In the genomic region with DNA sequence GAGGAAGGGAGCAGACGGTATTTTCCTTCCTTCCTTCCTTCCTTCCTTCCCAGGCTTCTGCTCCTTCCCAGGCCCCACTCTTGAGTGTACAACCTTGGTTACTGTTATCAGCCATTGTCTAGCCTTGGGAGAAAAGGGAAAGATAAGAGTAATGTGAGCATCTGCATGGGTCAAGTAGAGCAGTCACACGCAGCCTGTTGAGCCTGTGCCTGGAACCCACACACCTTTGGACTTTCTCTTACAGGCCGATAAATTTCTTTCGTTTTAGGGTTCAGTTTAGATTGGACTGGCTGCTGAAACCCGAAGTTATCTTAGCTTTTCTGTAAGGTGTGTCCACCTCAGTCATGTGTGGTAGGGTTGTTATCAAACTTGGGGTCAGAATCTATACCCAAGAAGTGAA, we compare ENCODE assay signal across 26 mouse cellular contexts. TPM values are rescaled to one million over a fixed set of nuclear protein-coding genes. Genes with fewer than 3 reads are reported as not detected.
DNase-seq lines count a peak whose midpoint lies in the region; ATAC-seq and TF ChIP-seq lines count a peak whose summit lies in the region.
"Had no signal": no experiment of that assay in that cellular context is flagged by ENCODE, and none has a peak within 500 bp of the region (broad histone marks: within the 10 kb centered on the region; RNA-seq: fewer than 3 reads in every experiment).

No protein-coding gene starts in this region.

- H3K4me3 ChIP-seq in liver, adult 2 months (ENCODE audit: insufficient read depth, low read depth, low read length), result no peak overlapping the region
- no peak overlapping the region for H3K4me3 ChIP-seq in liver, embryonic 12.5 days
- H3K4me3 ChIP-seq in brown adipose tissue, adult 24 weeks (ENCODE audit: insufficient read depth, low read depth, low read length), result no peak overlapping the region
- H3K4me3 ChIP-seq in intestine, embryonic 15.5 days (replicated peaks), result no peak overlapping the region
- H3K4me3 ChIP-seq: embryonic facial prominence, embryonic 12.5 days; embryonic facial prominence, embryonic 15.5 days; forebrain, embryonic 12.5 days; forebrain, embryonic 15.5 days; hindbrain, embryonic 10.5 days; hindbrain, embryonic 13.5 days had no signal

- H3K4me2 ChIP-seq in liver, embryonic 12.5 days, result no peak overlapping the region
- H3K4me2 ChIP-seq in intestine, embryonic 15.5 days (replicated peaks), result no peak overlapping the region
- H3K4me2 ChIP-seq: embryonic facial prominence, embryonic 12.5 days; embryonic facial prominence, embryonic 15.5 days; forebrain, embryonic 12.5 days; forebrain, embryonic 15.5 days; heart, embryonic 11.5 days; hindbrain, embryonic 13.5 days had no signal

- H3K9me3 ChIP-seq in liver, embryonic 12.5 days (replicated peaks), result no peaks in the 10 kb centered on the region
- H3K9me3 ChIP-seq in intestine, embryonic 15.5 days, result no peaks in the 10 kb centered on the region
- H3K9me3 ChIP-seq: embryonic facial prominence, embryonic 12.5 days; embryonic facial prominence, embryonic 15.5 days; forebrain, embryonic 12.5 days; forebrain, embryonic 15.5 days; G1E; hindbrain, embryonic 10.5 days; hindbrain, embryonic 13.5 days had no signal

- DNase-seq in liver, adult 2 months (ENCODE audit: extremely low read depth, low read depth, low spot score), result peak; percentile 73
- DNase-seq in adrenal gland, postnatal 10 days, result no peak
- DNase-seq in kidney, postnatal 25 days, result no peak
- no peak for DNase-seq in urinary bladder, postnatal 14 days (ENCODE audit: low spot score)
- DNase-seq: adrenal gland, adult 2 months; adrenal gland, postnatal 25 days; B cell, adult 2 months; cerebellum, adult 18-20 months; cerebellum, adult 9-10 months; cerebellum, postnatal 14 days; gastrocnemius, postnatal 25 days; heart, postnatal 36 days had no signal

- H3K9ac ChIP-seq in liver, adult 2 months (ENCODE audit: low read depth, low read length), result no peak overlapping the region
- no peak overlapping the region for H3K9ac ChIP-seq in liver, embryonic 12.5 days
- H3K9ac ChIP-seq in intestine, embryonic 15.5 days, result no peak overlapping the region
- H3K9ac ChIP-seq: embryonic facial prominence, embryonic 12.5 days; embryonic facial prominence, embryonic 15.5 days; forebrain, embryonic 12.5 days; forebrain, embryonic 15.5 days; hindbrain, embryonic 13.5 days had no signal

- WGBS in liver, adult 2 months, result 35% methylated on average over 5 of the region's 5 CpGs
- WGBS in liver, embryonic 12.5 days (ENCODE audit: insufficient replicate concordance), result 69% methylated on average over 5 of the region's 5 CpGs
- WGBS in intestine, embryonic 15.5 days, result 73% methylated on average over 5 of the region's 5 CpGs

- peaks cover 26% of the 10 kb centered on the region for H3K4me1 ChIP-seq in liver, adult 2 months (ENCODE audit: control insufficient read depth, insufficient read depth, low read length)
- H3K4me1 ChIP-seq in liver, embryonic 12.5 days, result 0 out of 2 replicates have a peak, but pooled peaks cover 5% of the 10 kb centered on the region
- peaks cover 9% of the 10 kb centered on the region; the same call in 1 of the 2 replicates for H3K4me1 ChIP-seq in brown adipose tissue, adult 24 weeks (ENCODE audit: control insufficient read depth, insufficient read depth, insufficient read length, low read length)
- no peaks in the 10 kb centered on the region for H3K4me1 ChIP-seq in intestine, embryonic 15.5 days (replicated peaks)
- H3K4me1 ChIP-seq: embryonic facial prominence, embryonic 12.5 days; embryonic facial prominence, embryonic 15.5 days; forebrain, embryonic 12.5 days; forebrain, embryonic 15.5 days; hindbrain, embryonic 10.5 days had no signal

- H3K27me3 ChIP-seq in liver, adult 2 months (ENCODE audit: control insufficient read depth, insufficient read depth, low read length), result no peaks in the 10 kb centered on the region
- peaks cover 20% of the 10 kb centered on the region for H3K27me3 ChIP-seq in liver, embryonic 12.5 days (replicated peaks)
- no peaks in the 10 kb centered on the region for H3K27me3 ChIP-seq in intestine, embryonic 15.5 days (replicated peaks)
- H3K27me3 ChIP-seq: CH12.LX; forebrain, embryonic 12.5 days; forebrain, embryonic 15.5 days; hindbrain, embryonic 13.5 days had no signal

- H3K79me2 ChIP-seq in liver, adult 2 months (ENCODE audit: control insufficient read depth, insufficient read depth, low read length), result peaks cover 3% of the 10 kb centered on the region; the same call in 1 of the 2 replicates

- TF ChIP-seq POLR2A in liver, adult 2 months (IDR thresholded peaks at IDR 0.05; ENCODE audit: extremely low read depth, insufficient read depth, low read length), result no peak

- no peak for ATAC-seq in liver, embryonic 12.5 days
- peak; percentile 88 for ATAC-seq in intestine, embryonic 15.5 days
- ATAC-seq: forebrain, embryonic 15.5 days; hindbrain, postnatal 0 days; inflammation-experienced regulatory T-cells, adult 6 months had no signal

- H3K27ac ChIP-seq in liver, adult 2 months (replicated peaks; ENCODE audit: insufficient read depth, low read depth, low read length), result peak overlapping the region; percentile 8
- no peak overlapping the region for H3K27ac ChIP-seq in liver, embryonic 12.5 days
- H3K27ac ChIP-seq in brown adipose tissue, adult 24 weeks (replicated peaks; ENCODE audit: low read depth, low read length), result 0 out of 2 replicates have a peak overlapping the region, but pooled peaks have one; percentile 20
- no peak overlapping the region for H3K27ac ChIP-seq in intestine, embryonic 15.5 days
- H3K27ac ChIP-seq: embryonic facial prominence, embryonic 12.5 days; embryonic facial prominence, embryonic 15.5 days; forebrain, embryonic 12.5 days; forebrain, embryonic 15.5 days; hindbrain, embryonic 10.5 days; hindbrain, embryonic 13.5 days; hindbrain, postnatal 0 days had no signal

- H3K36me3 ChIP-seq in liver, adult 2 months (ENCODE audit: control insufficient read depth, insufficient read depth, low read length), result peaks cover 5% of the 10 kb centered on the region; the same call in 1 of the 2 replicates
- no peaks in the 10 kb centered on the region for H3K36me3 ChIP-seq in liver, embryonic 12.5 days
- no peaks in the 10 kb centered on the region for H3K36me3 ChIP-seq in intestine, embryonic 15.5 days
- H3K36me3 ChIP-seq: embryonic facial prominence, embryonic 12.5 days; embryonic facial prominence, embryonic 15.5 days; forebrain, embryonic 12.5 days; forebrain, embryonic 15.5 days; G1E; hindbrain, embryonic 10.5 days; hindbrain, embryonic 13.5 days had no signal

- TF ChIP-seq CTCF in liver, adult 2 months (IDR thresholded peaks at IDR 0.05; ENCODE audit: low read depth, low read length), result no peak

RNA-seq across cellular contexts. Expression of a gene that starts 10.5 kb away (rescaled TPM):
- total RNA-seq in liver, adult 2 months (2014; rRNA removed), result 56.1 and 56.8 TPM in 2 replicates
- polyA plus RNA-seq in liver, adult 2 months (2012; rRNA removed), result 107 and 154 TPM in 2 replicates
- 14.2 and 14.3 TPM in 2 replicates for polyA plus RNA-seq in liver, embryonic 12.5 days (2016; fragmentation: Nextera tagmentation; extraction: Ambion mirVana)
- 26.8 and 39.3 TPM in 2 replicates for polyA plus RNA-seq in brown adipose tissue, adult 24 weeks (2012; ENCODE audit: insufficient read depth, insufficient read length, missing spikeins)
- 0.82 and 1.0 TPM in 2 replicates for polyA plus RNA-seq in intestine, embryonic 15.5 days (2015; fragmentation: Nextera tagmentation; extraction: Ambion mirVana)
- 10 to 100 TPM; 21.5 to 27.4 TPM for total RNA-seq in adrenal gland, postnatal 10 days (2021)
- total RNA-seq: CH12.LX had no signal
- polyA plus RNA-seq: G1E; inflammation-experienced regulatory T-cells, adult 6 months had no signal

RNA-seq across cellular contexts. Expression of a gene that starts 58.2 kb away (rescaled TPM):
- total RNA-seq in liver, adult 2 months (2014; rRNA removed), result 18.1 and 21.8 TPM in 2 replicates
- polyA plus RNA-seq in liver, adult 2 months (2012; rRNA removed), result 1.5 and 1.7 TPM in 2 replicates
- 95.2 and 98.9 TPM in 2 replicates for polyA plus RNA-seq in liver, embryonic 12.5 days (2016; fragmentation: Nextera tagmentation; extraction: Ambion mirVana)
- polyA plus RNA-seq in brown adipose tissue, adult 24 weeks (2012; ENCODE audit: insufficient read depth, insufficient read length, missing spikeins), result 29.8 and 33.4 TPM in 2 replicates
- polyA plus RNA-seq in intestine, embryonic 15.5 days (2015; fragmentation: Nextera tagmentation; extraction: Ambion mirVana), result 116 and 164 TPM in 2 replicates
- total RNA-seq in adrenal gland, postnatal 10 days (2021), result 10 to 100 TPM; 56.7 to 69.2 TPM

Comparison
In these comparisons a context has a peak if more than half of its experiments do, and no peak if none do; other contexts are left out.
1. H3K27ac ChIP-seq: peak in liver, adult 2 months (single experiment) and brown adipose tissue, adult 24 weeks (single experiment); none in liver, embryonic 12.5 days (single experiment) and intestine, embryonic 15.5 days (single experiment).
2. RNA of a gene that starts 58.2 kb away (polyA plus RNA-seq): 116 to 164 TPM in intestine, embryonic 15.5 days, 95.2 to 98.9 TPM in liver, embryonic 12.5 days and 29.8 to 33.4 TPM in brown adipose tissue, adult 24 weeks; 1.5 to 1.7 TPM in liver, adult 2 months; every median in the first group is over 10 times any median in the second.